Mouse (Mus musculus) bone marrow, adult 2 months (tissue): ENCODE measurements around the gene Arhgap24. TPM values are rescaled to one million over a fixed set of nuclear protein-coding genes. Genes with fewer than 3 reads are reported as not detected.

Experiments
- H3K27ac ChIP-seq: fragments of 200-500 bp; 2 replicates; pipeline ENCODE4 v1.5.1; 2012; ENCODE audit warnings: low read depth, mild to moderate bottlenecking, control low read depth, inconsistent platforms, low read length; ENCODE audit not compliant: control insufficient read depth, poor library complexity, insufficient read depth
- H3K4me1 ChIP-seq: fragments of 200-500 bp; 2 replicates; pipeline ENCODE4 v1.6.1; 2011; ENCODE audit warnings: low read length; ENCODE audit not compliant: control insufficient read depth, insufficient read depth
- H3K4me3 ChIP-seq: fragments of 200-500 bp; replicated peaks from 2 replicates; pipeline ENCODE3; 2011; ENCODE audit warnings: mild to moderate bottlenecking, low read depth, low read length, control low read depth; ENCODE audit not compliant: control insufficient read depth
- CTCF ChIP-seq: fragments of 200-500 bp; IDR thresholded peaks from 2 replicates; pipeline ENCODE4 v1.5.1; 2011; ENCODE audit warnings: low read length, control low read depth; ENCODE audit not compliant: control insufficient read depth, insufficient read depth
- POLR2A ChIP-seq: fragments of 200-500 bp; IDR thresholded peaks from 2 replicates; pipeline ENCODE4 v1.6.1; 2011; ENCODE audit warnings: low read depth, mild to moderate bottlenecking, control low read depth, low read length, borderline replicate concordance; ENCODE audit not compliant: control insufficient read depth
- WGBS: fragments of 180-500 bp; shearing (Covaris S2); methylation state at CpG from one replicate; pipeline ENCODE4 v1.1.7; 2018; 5-methylcytosine and 5-hydroxymethylcytosine counted together
- polyA plus RNA-seq: library from polyadenylated mRNA; stranded (reverse); fragments of >200 nt; gene quantifications from 2 replicates; pipeline ENCODE4 v1.2.4, GENCODE M21; 2011; ENCODE audit warnings: low replicate concordance; ENCODE audit not compliant: missing spikeins, insufficient read depth, insufficient read length

The Arhgap24 gene
- polyA plus RNA-seq, 1 experiment = 4.1 TPM

GRCm38 (mm10) chr5:102874605-102875298, 393.6 kb downstream of the Arhgap24 start:
- whole genome bisulfite sequencing = 36% methylated on average over 11 of the region's 11 CpGs
- TF ChIP-seq CTCF (no peak), POLR2A (no peak)

GRCm38 (mm10) chr5:102875628-102876027, 394.4 kb downstream of the Arhgap24 start:
- 49% methylated on average over 16 of the region's 16 CpGs for WGBS
- TF ChIP-seq POLR2A (no peak), CTCF (no peak)
- Histone ChIP-seq H3K4me3 (no peak overlapping the region), H3K27ac (no peak overlapping the region), H3K4me1 (no peaks in the 10 kb centered on the region)

More at GRCm38 (mm10) chr5:102874605-102875298, 393.6 kb downstream of the Arhgap24 start:
- Histone ChIP-seq H3K4me3 (no peak overlapping the region), H3K27ac (no peak overlapping the region), H3K4me1 (no peaks in the 10 kb centered on the region)

- Histone ChIP-seq H3K4me1 (no peaks in the 10 kb centered on the region; the same call in 1 of the 2 replicates), H3K27ac (no peak overlapping the region), H3K4me3 (no peak overlapping the region)
- 80% methylated on average over 14 of the region's 14 CpGs for WGBS
- TF ChIP-seq POLR2A (no peak), CTCF (no peak)
Measured at GRCm38 (mm10) chr5:102888482-102889162, 407.4 kb downstream of the Arhgap24 start.

GRCm38 (mm10) chr5:102889163-102889488, 407.9 kb downstream of the Arhgap24 start:
- H3K27ac ChIP-seq = no peak overlapping the region
- no peak for TF ChIP-seq POLR2A
- no peak for TF ChIP-seq CTCF
- no peak overlapping the region for H3K4me3 ChIP-seq
- H3K4me1 ChIP-seq = no peaks in the 10 kb centered on the region; the same call in 1 of the 2 replicates
- 78% methylated on average over 2 of the region's 2 CpGs for WGBS

GRCm38 (mm10) chr5:102892226-102892625, 411.0 kb downstream of the Arhgap24 start:
- WGBS = 88% methylated on average over 11 of the region's 11 CpGs
- TF ChIP-seq POLR2A (no peak), CTCF (no peak)
- Histone ChIP-seq H3K27ac (no peak overlapping the region), H3K4me3 (no peak overlapping the region), H3K4me1 (no peaks in the 10 kb centered on the region; the same call in 1 of the 2 replicates)

- no peak overlapping the region for H3K4me3 ChIP-seq
- H3K4me1 ChIP-seq = no peaks in the 10 kb centered on the region
- no peak for TF ChIP-seq CTCF
- no peak for TF ChIP-seq POLR2A
- no peak overlapping the region for H3K27ac ChIP-seq
- WGBS = 79% methylated on average over 4 of the region's 4 CpGs
Measured at GRCm38 (mm10) chr5:102898301-102898700, 417.1 kb downstream of the Arhgap24 start.

GRCm38 (mm10) chr5:102899680-102900215, 418.6 kb downstream of the Arhgap24 start:
- WGBS = 79% methylated on average over 6 of the region's 6 CpGs

GRCm38 (mm10) chr5:102901176-102901575, 420.0 kb downstream of the Arhgap24 start:
- WGBS = 72% methylated on average over 5 of the region's 5 CpGs
- no peaks in the 10 kb centered on the region for H3K4me1 ChIP-seq
- no peak for TF ChIP-seq POLR2A
- no peak for TF ChIP-seq CTCF
- H3K27ac ChIP-seq = no peak overlapping the region
- no peak overlapping the region for H3K4me3 ChIP-seq

More at GRCm38 (mm10) chr5:102899680-102900215, 418.6 kb downstream of the Arhgap24 start:
- Histone ChIP-seq H3K27ac (no peak overlapping the region), H3K4me3 (no peak overlapping the region), H3K4me1 (no peaks in the 10 kb centered on the region)
- TF ChIP-seq CTCF (no peak), POLR2A (no peak)
